Comparison of ENCODE assay signal across 17 mouse cellular contexts in the genomic region with DNA sequence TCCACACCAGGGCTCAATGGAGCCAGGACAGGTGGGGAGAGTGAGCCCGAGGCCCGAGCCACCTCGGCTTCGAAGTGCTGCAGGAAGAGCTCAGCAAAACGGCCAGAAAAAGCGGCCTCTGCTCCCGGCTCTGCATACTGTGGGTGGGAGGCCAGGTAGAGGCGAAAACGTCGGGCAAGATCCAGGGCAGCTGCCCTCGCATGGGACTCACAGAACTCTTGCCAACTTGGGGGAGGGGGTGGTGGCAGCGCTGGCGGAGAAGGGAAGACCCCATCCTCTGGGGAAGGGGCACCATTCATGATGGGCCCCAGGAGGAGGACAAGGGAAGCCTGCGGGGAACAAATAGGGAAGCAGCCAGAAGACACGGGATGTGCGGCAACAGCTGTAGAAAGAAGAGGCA. TPM values are rescaled to one million over a fixed set of nuclear protein-coding genes. Genes with fewer than 3 reads are reported as not detected.
DNase-seq lines count a peak whose midpoint lies in the region; ATAC-seq and TF ChIP-seq lines count a peak whose summit lies in the region.
"Had no signal": no experiment of that assay in that cellular context is flagged by ENCODE, and none has a peak within 500 bp of the region (broad histone marks: within the 10 kb centered on the region; RNA-seq: fewer than 3 reads in every experiment).

No protein-coding gene starts in this region.

- DNase-seq in heart, postnatal 25 days (ENCODE audit: low spot score) = no peak
- no peak for DNase-seq in thymus, adult 2 months
- no peak for DNase-seq in thymus, adult 18-20 months
- DNase-seq in liver, embryonic 14.5 days (ENCODE audit: low read depth in 3 of 3, low spot score in 3 of 3) = no peak
- DNase-seq in left cerebral cortex, adult 9 months (ENCODE audit: low spot score in 2 of 2) = no peak
- DNase-seq in layer of hippocampus, adult 2 months (ENCODE audit: low spot score in 2 of 2) = no peak
- DNase-seq: adrenal gland, postnatal 36 days; cerebellum, postnatal 25 days; kidney, adult 11 months; kidney, postnatal 10 days; layer of hippocampus, adult 9-11 months; lung, postnatal 4 days; midbrain, embryonic 14.5 days had no signal

- H3K9me3 ChIP-seq in heart, embryonic 15.5 days (replicated peaks) = no peaks in the 10 kb centered on the region
- no peaks in the 10 kb centered on the region for H3K9me3 ChIP-seq in liver, embryonic 14.5 days (ENCODE audit: control insufficient read depth, low read length)
- H3K9me3 ChIP-seq: heart, embryonic 10.5 days; hindbrain, embryonic 12.5 days; limb, embryonic 15.5 days had no signal

- H3K4me3 ChIP-seq in heart, embryonic 15.5 days = 0 out of 2 replicates have a peak overlapping the region, but pooled peaks have one; percentile 82
- H3K4me3 ChIP-seq in thymus, adult 2 months (ENCODE audit: control insufficient read depth, insufficient read depth, low read length) = peak overlapping the region; percentile 17
- H3K4me3 ChIP-seq in liver, embryonic 14.5 days (ENCODE audit: insufficient read depth in 1 of 2, low read depth in 2 of 2, low read length in 2 of 2) = no peak overlapping the region
- H3K4me3 ChIP-seq in layer of hippocampus, adult 2 months = no peak overlapping the region
- H3K4me3 ChIP-seq: hindbrain, embryonic 12.5 days had no signal

- no peak for TF ChIP-seq POLR2A in thymus, adult 2 months (IDR thresholded peaks at IDR 0.05; ENCODE audit: control insufficient read depth, extremely low read depth, insufficient read depth, low read length, poor library complexity)

- no peaks in the 10 kb centered on the region for H3K27me3 ChIP-seq in heart, embryonic 15.5 days
- H3K27me3 ChIP-seq in thymus, adult 2 months (ENCODE audit: control insufficient read depth, insufficient read depth, low read length) = no peaks in the 10 kb centered on the region
- H3K27me3 ChIP-seq in liver, embryonic 14.5 days (ENCODE audit: control insufficient read depth, insufficient read depth, low read length) = no peaks in the 10 kb centered on the region
- H3K27me3 ChIP-seq: hindbrain, embryonic 12.5 days; limb, embryonic 15.5 days had no signal

- H3K4me2 ChIP-seq in heart, embryonic 15.5 days = no peak overlapping the region; the same call in 1 of the 2 replicates
- H3K4me2 ChIP-seq in liver, embryonic 14.5 days (ENCODE audit: low read depth) = peak overlapping the region; percentile 92; the same call in 1 of the 2 replicates

- peaks cover 30% of the 10 kb centered on the region for H3K4me1 ChIP-seq in heart, embryonic 15.5 days (replicated peaks)
- H3K4me1 ChIP-seq in thymus, adult 2 months (replicated peaks; ENCODE audit: control insufficient read depth, insufficient read depth, low read length) = peaks cover 53% of the 10 kb centered on the region
- peaks cover 4 to 15% of the 10 kb centered on the region in 2 experiments for H3K4me1 ChIP-seq in liver, embryonic 14.5 days (replicated peaks; ENCODE audit: control insufficient read depth in 2 of 2, insufficient read depth in 2 of 2, low read length in 1 of 2)

- 89% methylated on average over 16 of the region's 16 CpGs for WGBS in heart, embryonic 15.5 days
- WGBS in thymus, adult 2 months = 23% methylated on average over 16 of the region's 16 CpGs
- WGBS in liver, embryonic 14.5 days (ENCODE audit: insufficient replicate concordance) = 41% methylated on average over 16 of the region's 16 CpGs

- no peak overlapping the region for H3K27ac ChIP-seq in heart, embryonic 15.5 days
- H3K27ac ChIP-seq in thymus, adult 2 months (ENCODE audit: control insufficient read depth, insufficient read depth, low read length) = peak overlapping the region; percentile 72
- no peak overlapping the region for H3K27ac ChIP-seq in liver, embryonic 14.5 days
- no peak overlapping the region for H3K27ac ChIP-seq in layer of hippocampus, adult 2 months
- H3K27ac ChIP-seq: hindbrain, embryonic 12.5 days; limb, embryonic 15.5 days had no signal

- TF ChIP-seq CTCF in thymus, adult 2 months (IDR thresholded peaks at IDR 0.05; ENCODE audit: borderline replicate concordance, control insufficient read depth, extremely low read depth, insufficient read depth, low read length, poor library complexity) = no peak
- no peak for TF ChIP-seq CTCF in liver, embryonic 14.5 days (IDR thresholded peaks at IDR 0.05; ENCODE audit: low read depth)
- TF ChIP-seq CTCF in layer of hippocampus, adult 2 months (conservative IDR thresholded peaks at IDR 0.05) = no peak

- intact Hi-C loops in heart, postnatal 25 days (cut with DNase I) = no loop called here

- peaks cover 48% of the 10 kb centered on the region for H3K36me3 ChIP-seq in heart, embryonic 15.5 days
- peaks cover 19% of the 10 kb centered on the region for H3K36me3 ChIP-seq in thymus, adult 2 months (ENCODE audit: control insufficient read depth, insufficient read depth, low read length)
- H3K36me3 ChIP-seq in liver, embryonic 14.5 days (replicated peaks; ENCODE audit: control insufficient read depth, insufficient read depth, low read depth) = no peaks in the 10 kb centered on the region; the same call in 1 of the 2 replicates

- TF ChIP-seq EP300 in liver, embryonic 14.5 days (IDR thresholded peaks at IDR 0.05; ENCODE audit: low read depth) = no peak

- H3K9ac ChIP-seq in heart, embryonic 15.5 days = peak overlapping the region; percentile 0; the same call in 1 of the 2 replicates
- H3K9ac ChIP-seq in liver, embryonic 14.5 days (replicated peaks) = no peak overlapping the region
- H3K9ac ChIP-seq: hindbrain, embryonic 12.5 days; limb, embryonic 15.5 days had no signal

- ATAC-seq in heart, embryonic 15.5 days (replicated peaks; ENCODE audit: insufficient number of reproducible peaks, insufficient read depth, low FRiP score, low read depth) = no peak
- no peak for ATAC-seq in liver, embryonic 14.5 days (ENCODE audit: insufficient read depth)

RNA-seq across cellular contexts. Expression of gene Sh2b1, which starts 2.5 kb away (rescaled TPM):
- 37.1 and 45.2 TPM in 2 replicates for polyA plus RNA-seq in heart, embryonic 15.5 days (2015; fragmentation: Nextera tagmentation; extraction: Ambion mirVana)
- total RNA-seq in heart, postnatal 25 days (2021) = 10 to 100 TPM; 40.2 to 43.2 TPM
- 146 TPM in 2 replicates for polyA plus RNA-seq in thymus, adult 2 months (2012; rRNA removed)
- polyA plus RNA-seq in liver, embryonic 14.5 days (2012; rRNA removed) = 12.4 and 12.9 TPM in 2 replicates
- 8.3 and 9.5 TPM in 2 replicates for polyA plus RNA-seq in liver, embryonic 14.5 days (2014; fragmentation: Nextera tagmentation; extraction: Ambion mirVana)
- 10 to 100 TPM; 69.1 to 70.1 TPM for total RNA-seq in layer of hippocampus, adult 2 months (2021)

RNA-seq across cellular contexts. Expression of gene Atp2a1, which starts 9.8 kb away (rescaled TPM):
- 0.72 and 1.8 TPM in 2 replicates for polyA plus RNA-seq in heart, embryonic 15.5 days (2015; fragmentation: Nextera tagmentation; extraction: Ambion mirVana)
- total RNA-seq in heart, postnatal 25 days (2021) = 1 to 10 TPM in 1 of 2 experiments, under 1 TPM in 1; 0.88 to 1.2 TPM
- 3.2 and 5.2 TPM in 2 replicates for polyA plus RNA-seq in thymus, adult 2 months (2012; rRNA removed)
- polyA plus RNA-seq in liver, embryonic 14.5 days (2012; rRNA removed) = 0.15 and 0.16 TPM in 2 replicates
- 0.10 TPM in 1 of 2 replicates, not detected in the other for polyA plus RNA-seq in liver, embryonic 14.5 days (2014; fragmentation: Nextera tagmentation; extraction: Ambion mirVana)
- under 1 TPM; 0.81 to 0.84 TPM for total RNA-seq in layer of hippocampus, adult 2 months (2021)

RNA-seq across cellular contexts. Expression of gene Tufm, which starts 14.4 kb away (rescaled TPM):
- 170 and 182 TPM in 2 replicates for polyA plus RNA-seq in heart, embryonic 15.5 days (2015; fragmentation: Nextera tagmentation; extraction: Ambion mirVana)
- 100 to 1,000 TPM; 326 to 329 TPM for total RNA-seq in heart, postnatal 25 days (2021)
- polyA plus RNA-seq in thymus, adult 2 months (2012; rRNA removed) = 127 and 134 TPM in 2 replicates
- 44.6 and 67.8 TPM in 2 replicates for polyA plus RNA-seq in liver, embryonic 14.5 days (2012; rRNA removed)
- 73.2 and 82.9 TPM in 2 replicates for polyA plus RNA-seq in liver, embryonic 14.5 days (2014; fragmentation: Nextera tagmentation; extraction: Ambion mirVana)
- total RNA-seq in layer of hippocampus, adult 2 months (2021) = 10 to 100 TPM; 81.9 to 86.7 TPM

RNA-seq across cellular contexts. Expression of gene Atxn2l, which starts 30.5 kb away (rescaled TPM):
- 31.0 and 42.0 TPM in 2 replicates for polyA plus RNA-seq in heart, embryonic 15.5 days (2015; fragmentation: Nextera tagmentation; extraction: Ambion mirVana)
- 10 to 100 TPM; 37.0 to 41.7 TPM for total RNA-seq in heart, postnatal 25 days (2021)
- 563 and 715 TPM in 2 replicates for polyA plus RNA-seq in thymus, adult 2 months (2012; rRNA removed)
- polyA plus RNA-seq in liver, embryonic 14.5 days (2012; rRNA removed) = 41.3 and 42.9 TPM in 2 replicates
- 17.3 and 24.3 TPM in 2 replicates for polyA plus RNA-seq in liver, embryonic 14.5 days (2014; fragmentation: Nextera tagmentation; extraction: Ambion mirVana)
- 100 to 1,000 TPM; 132 to 133 TPM for total RNA-seq in layer of hippocampus, adult 2 months (2021)

RNA-seq across cellular contexts. Expression of gene Rabep2, which starts 44.2 kb away (rescaled TPM):
- polyA plus RNA-seq in heart, embryonic 15.5 days (2015; fragmentation: Nextera tagmentation; extraction: Ambion mirVana) = 16.3 and 22.8 TPM in 2 replicates
- 1 to 10 TPM; 4.6 to 4.9 TPM for total RNA-seq in heart, postnatal 25 days (2021)
- 26.1 and 27.6 TPM in 2 replicates for polyA plus RNA-seq in thymus, adult 2 months (2012; rRNA removed)
- 3.4 and 4.4 TPM in 2 replicates for polyA plus RNA-seq in liver, embryonic 14.5 days (2012; rRNA removed)
- polyA plus RNA-seq in liver, embryonic 14.5 days (2014; fragmentation: Nextera tagmentation; extraction: Ambion mirVana) = 3.1 and 4.6 TPM in 2 replicates
- 10 to 100 TPM; 13.5 to 14.7 TPM for total RNA-seq in layer of hippocampus, adult 2 months (2021)

Comparison
In these comparisons a context has a peak if more than half of its experiments do, and no peak if none do; other contexts are left out.
1. H3K4me3 ChIP-seq: peak in heart, embryonic 15.5 days (single experiment) and thymus, adult 2 months (single experiment); none in liver, embryonic 14.5 days (0 of 2) and layer of hippocampus, adult 2 months (single experiment).